Mouse (Mus musculus) heart, embryonic 14.5 days (tissue): ENCODE data around the gene Chtf18. TPM values are rescaled to one million over a fixed set of nuclear protein-coding genes. Genes with fewer than 3 reads are reported as not detected.

Experiments
- ATAC-seq: fragments of 200-750 bp; cut with Nextera tagmentation; 2 replicates; pipeline ENCODE4 v1.8.0; 2017; ENCODE audit warnings: low read depth, moderate TSS enrichment; ENCODE audit not compliant: insufficient number of reproducible peaks, insufficient read depth, low FRiP score
- H3K27ac ChIP-seq, 2 experiments: fragments of 200-500 bp in 1 of 2; fragments of 300-500 bp in 1 of 2; sonication (generic) in 1 of 2; replicated peaks in 1 of 2; 2 replicates each; pipeline ENCODE4 v1.5.1; 2012 to 2014; ENCODE audit warnings: low read depth in 2 of 2, low read length in 2 of 2, control low read depth in 1 of 2, mild to moderate bottlenecking in 1 of 2, mixed read lengths in 1 of 2; ENCODE audit not compliant: control insufficient read depth in 1 of 2, insufficient read depth in 1 of 2
- H3K27me3 ChIP-seq: fragments of 300-500 bp; sonication (generic); 2 replicates; pipeline ENCODE4 v1.6.1; 2014; ENCODE audit warnings: mild to moderate bottlenecking, low read length, control low read depth; ENCODE audit not compliant: control insufficient read depth, insufficient read depth
- H3K36me3 ChIP-seq: fragments of 300-500 bp; sonication (generic); 2 replicates; pipeline ENCODE4 v1.6.1; 2014; ENCODE audit warnings: mild to moderate bottlenecking, control low read depth, low read length, mixed read lengths; ENCODE audit not compliant: control insufficient read depth, insufficient read depth
- H3K4me1 ChIP-seq, 2 experiments: fragments of 200-500 bp in 1 of 2; fragments of 300-500 bp in 1 of 2; sonication (generic) in 1 of 2; 2 replicates each; pipeline ENCODE4 v1.6.1; 2012 to 2014; ENCODE audit warnings: low read length in 2 of 2, control low read depth in 1 of 2, mixed read lengths in 1 of 2; ENCODE audit not compliant: control insufficient read depth in 2 of 2, insufficient read depth in 2 of 2
- H3K4me2 ChIP-seq: fragments of 300-500 bp; sonication (generic); 2 replicates; pipeline ENCODE4 v1.6.1; 2014; ENCODE audit warnings: mild to moderate bottlenecking, low read length
- H3K4me3 ChIP-seq, 2 experiments: fragments of 200-500 bp in 1 of 2; fragments of 300-500 bp in 1 of 2; sonication (generic) in 1 of 2; 2 replicates each; pipeline ENCODE4 v1.5.1; 2012 to 2014; ENCODE audit warnings: low read length in 2 of 2, mild to moderate bottlenecking in 2 of 2, control low read depth in 1 of 2, low read depth in 1 of 2, moderate library complexity in 1 of 2; ENCODE audit not compliant: control insufficient read depth in 1 of 2, insufficient read depth in 1 of 2
- H3K9ac ChIP-seq: fragments of 300-500 bp; sonication (generic); 2 replicates; pipeline ENCODE4 v1.6.1; 2014; ENCODE audit warnings: mild to moderate bottlenecking, low read length
- H3K9me3 ChIP-seq: fragments of 300-500 bp; sonication (generic); 2 replicates; pipeline ENCODE4 v1.6.1; 2016; ENCODE audit warnings: low read length, control low read depth; ENCODE audit not compliant: control insufficient read depth
- WGBS: fragments of 180-500 bp; shearing (Covaris S2); extraction: QIAGEN DNeasy Blood & Tissue Kit; methylation state at CpG from one replicate; pipeline ENCODE4 v1.1.7; 2014; 5-methylcytosine and 5-hydroxymethylcytosine counted together
- polyA plus RNA-seq: library from polyadenylated mRNA; unstranded; fragments of >200 nt; fragmentation: Nextera tagmentation; extraction: Ambion mirVana; gene quantifications from 2 replicates; pipeline ENCODE4 v1.2.1, GENCODE M21; 2014

Chtf18 gene
- polyA plus RNA-seq, 1 experiment from 2014 or later = 9.5 TPM

DNA sequence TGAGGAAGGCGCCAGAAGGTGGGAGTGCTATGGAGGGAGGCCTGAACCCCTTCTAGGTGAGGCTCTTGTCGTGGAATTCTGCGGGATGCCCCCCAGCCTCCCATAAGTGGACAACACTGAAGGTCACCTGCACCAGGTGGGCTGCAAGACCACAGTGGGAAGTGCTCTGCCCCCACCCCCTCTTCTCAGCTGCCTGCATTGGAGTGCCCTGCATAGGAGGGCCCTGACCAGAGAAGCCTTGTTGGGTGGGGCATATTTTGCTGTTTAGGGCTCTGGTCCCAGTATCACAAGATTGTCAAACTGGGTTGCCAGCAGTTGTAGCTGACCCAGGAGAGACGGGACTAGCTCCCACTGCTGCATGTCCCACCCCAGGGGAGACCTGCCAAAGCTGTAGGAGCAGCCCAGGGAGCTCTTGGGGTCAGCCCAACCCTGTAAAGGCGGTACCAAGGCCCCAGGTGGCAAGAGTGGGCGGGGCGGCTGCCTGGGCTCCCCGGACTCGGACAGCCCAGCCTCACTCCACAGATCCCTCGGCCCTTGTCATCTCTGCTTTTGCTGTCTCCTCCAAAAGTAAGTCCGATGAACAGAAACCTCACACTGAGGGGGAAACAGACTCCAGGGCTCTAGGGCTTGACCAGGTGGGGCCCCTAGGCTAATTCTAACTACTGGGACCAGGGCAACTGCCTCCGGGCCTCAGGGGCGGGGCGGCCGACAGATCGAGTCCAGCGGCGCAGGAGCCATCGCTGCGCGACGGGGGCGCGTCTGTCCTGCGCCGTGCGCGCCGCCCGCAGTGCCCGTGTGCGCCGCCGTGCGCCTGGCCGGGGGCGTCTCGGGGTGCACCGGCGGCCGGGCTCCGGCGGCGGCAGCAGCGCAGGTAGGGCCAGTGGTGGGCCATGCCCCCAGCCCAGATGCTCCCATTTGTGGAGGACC, 10.2 kb downstream of the Chtf18 start, which contains the start of gene Gng13:
Gene Gng13 (plus strand): TSS at position 461 of the 927 bp plus-strand sequence.
- WGBS = under 1% methylated on average over 45 of the region's 45 CpGs
- Histone ChIP-seq H3K9ac (peak within 1 kb of the TSS; percentile 65), H3K4me1 (peaks cover 4 to 8% of the 10 kb centered on the region in 2 experiments; a peak in 1 of 4 replicates), H3K36me3 (peaks cover 23% of the 10 kb centered on the region), H3K27ac (no peak within 1 kb of the TSS), H3K4me2 (peak within 1 kb of the TSS; percentile 85), H3K9me3 (no peaks in the 10 kb centered on the region), H3K4me3 (peak within 1 kb of the TSS; percentile 44), H3K27me3 (peaks cover 21% of the 10 kb centered on the region)
- no peak for ATAC-seq

- Histone ChIP-seq H3K9me3 (no peaks in the 10 kb centered on the region), H3K27ac (no peak overlapping the region), H3K36me3 (peaks cover 18% of the 10 kb centered on the region), H3K4me2 (no peak overlapping the region), H3K9ac (no peak overlapping the region), H3K4me3 (no peak overlapping the region), H3K4me1 (peaks cover 4 to 8% of the 10 kb centered on the region in 2 experiments; a peak in 1 of 4 replicates), H3K27me3 (peaks cover 21% of the 10 kb centered on the region)
- no peak for ATAC-seq
- WGBS = 4% methylated on average over 6 of the region's 6 CpGs
Observed at GRCm38 (mm10) chr17:25716130-25716529, 11.1 kb downstream of the Chtf18 start.

GRCm38 (mm10) chr17:25715627-25716026, 11.6 kb downstream of the Chtf18 start:
- 34% methylated on average over 3 of the region's 3 CpGs for WGBS
- H3K36me3 ChIP-seq = peaks cover 13% of the 10 kb centered on the region
- no peak overlapping the region for H3K4me2 ChIP-seq
- no peak overlapping the region for H3K27ac ChIP-seq
- H3K27me3 ChIP-seq = peaks cover 21% of the 10 kb centered on the region
- ATAC-seq = no peak
- no peaks in the 10 kb centered on the region for H3K9me3 ChIP-seq
- no peak overlapping the region for H3K9ac ChIP-seq
- no peak overlapping the region for H3K4me3 ChIP-seq
- peaks cover 4 to 8% of the 10 kb centered on the region in 2 experiments; a peak in 1 of 4 replicates for H3K4me1 ChIP-seq

GRCm38 (mm10) chr17:25711136-25711535, 16.1 kb downstream of the Chtf18 start:
- WGBS = 59% methylated on average over 4 of the region's 4 CpGs
- Histone ChIP-seq H3K27ac (no peak overlapping the region), H3K4me1 (no peaks in the 10 kb centered on the region; a peak in 1 of 4 replicates), H3K27me3 (no peaks in the 10 kb centered on the region), H3K36me3 (no peaks in the 10 kb centered on the region), H3K4me2 (no peak overlapping the region), H3K9me3 (no peaks in the 10 kb centered on the region), H3K9ac (no peak overlapping the region), H3K4me3 (no peak overlapping the region)
- no peak for ATAC-seq

DNA sequence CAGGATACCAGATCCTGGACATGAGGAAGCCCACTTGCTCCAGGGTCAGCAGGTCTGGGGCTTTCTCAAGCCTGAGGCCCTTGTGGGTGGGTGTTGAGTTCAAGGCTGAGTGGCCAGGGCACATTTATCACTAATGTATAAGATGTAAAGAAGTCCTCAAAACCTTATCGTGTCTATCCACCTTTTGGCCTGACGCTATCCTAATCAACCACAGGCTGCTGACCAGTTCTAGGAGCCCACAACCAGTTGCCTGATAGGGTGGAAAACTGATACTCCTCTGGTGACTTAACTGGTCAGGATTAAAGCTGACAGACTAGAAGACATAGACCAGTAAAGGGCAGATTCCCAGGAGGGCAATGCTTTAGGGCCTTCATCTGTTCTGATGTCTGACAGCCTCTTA, 17.2 kb downstream of the Chtf18 start:
- Histone ChIP-seq H3K27me3 (no peaks in the 10 kb centered on the region), H3K4me2 (no peak overlapping the region)
- WGBS = 80% methylated on average over 2 of the region's 2 CpGs

GRCm38 (mm10) chr17:25700863-25701496, 26.2 kb downstream of the Chtf18 start:
- Histone ChIP-seq H3K36me3 (no peaks in the 10 kb centered on the region), H3K9ac (no peak overlapping the region), H3K27me3 (no peaks in the 10 kb centered on the region), H3K27ac (no peak overlapping the region), H3K4me2 (no peak overlapping the region), H3K9me3 (no peaks in the 10 kb centered on the region), H3K4me1 (no peaks in the 10 kb centered on the region), H3K4me3 (no peak overlapping the region)
- ATAC-seq = no peak
- 53% methylated on average over 9 of the region's 9 CpGs for WGBS

More for the DNA sequence above, 17.2 kb downstream of the Chtf18 start:
- Histone ChIP-seq H3K4me3 (no peak overlapping the region), H3K4me1 (no peaks in the 10 kb centered on the region), H3K9me3 (no peaks in the 10 kb centered on the region), H3K9ac (no peak overlapping the region), H3K27ac (no peak overlapping the region), H3K36me3 (no peaks in the 10 kb centered on the region)
- ATAC-seq = no peak

- Histone ChIP-seq H3K36me3 (no peaks in the 10 kb centered on the region), H3K4me1 (no peaks in the 10 kb centered on the region), H3K9me3 (no peaks in the 10 kb centered on the region), H3K9ac (no peak overlapping the region), H3K4me3 (no peak overlapping the region), H3K27me3 (no peaks in the 10 kb centered on the region), H3K27ac (no peak overlapping the region), H3K4me2 (no peak overlapping the region)
- no peak for ATAC-seq
- 9% methylated on average over 7 of the region's 7 CpGs for WGBS
Observed at GRCm38 (mm10) chr17:25698446-25698845, 28.8 kb downstream of the Chtf18 start.
